Mouse (Mus musculus) heart, embryonic 15.5 days (tissue): Measurements from ENCODE around the gene Herpud1. TPM values are rescaled to one million over a fixed set of nuclear protein-coding genes. Genes with fewer than 3 reads are reported as not detected.

Experiments used
- ATAC-seq: fragments of 200-750 bp; cut with Nextera tagmentation; replicated peaks from 2 replicates; pipeline ENCODE4 v1.8.0; 2017; ENCODE audit warnings: low read depth, moderate TSS enrichment; ENCODE audit not compliant: insufficient number of reproducible peaks, insufficient read depth, low FRiP score
- H3K27ac ChIP-seq: fragments of 300-500 bp; sonication (generic); 2 replicates; pipeline ENCODE4 v1.5.1; 2015; ENCODE audit warnings: mild to moderate bottlenecking, inconsistent platforms
- H3K27me3 ChIP-seq: fragments of 300-500 bp; sonication (generic); 2 replicates; pipeline ENCODE4 v1.6.1; 2015; ENCODE audit warnings: inconsistent platforms
- H3K36me3 ChIP-seq: fragments of 300-500 bp; sonication (generic); 2 replicates; pipeline ENCODE4 v1.6.1; 2015; ENCODE audit warnings: mild to moderate bottlenecking, inconsistent platforms
- H3K4me1 ChIP-seq: fragments of 300-500 bp; sonication (generic); replicated peaks from 2 replicates; pipeline ENCODE4 v1.6.1; 2015; ENCODE audit warnings: inconsistent platforms
- H3K4me2 ChIP-seq: fragments of 300-500 bp; sonication (generic); 2 replicates; pipeline ENCODE4 v1.6.1; 2015; ENCODE audit warnings: inconsistent platforms, mild to moderate bottlenecking, moderate library complexity
- H3K4me3 ChIP-seq: fragments of 300-500 bp; sonication (generic); 2 replicates; pipeline ENCODE4 v1.5.1; 2015; ENCODE audit warnings: mild to moderate bottlenecking, inconsistent platforms
- H3K9ac ChIP-seq: fragments of 300-500 bp; sonication (generic); 2 replicates; pipeline ENCODE4 v1.6.1; 2015; ENCODE audit warnings: mild to moderate bottlenecking, inconsistent platforms
- H3K9me3 ChIP-seq: fragments of 300-500 bp; sonication (generic); replicated peaks from 2 replicates; pipeline ENCODE4 v1.6.1; 2016; ENCODE audit warnings: inconsistent platforms
- WGBS: fragments of 180-500 bp; shearing (Covaris S2); methylation state at CpG from one replicate; pipeline ENCODE4 v1.1.7; 2015; ENCODE audit warnings: mixed read lengths; 5-methylcytosine and 5-hydroxymethylcytosine counted together
- polyA plus RNA-seq: library from polyadenylated mRNA; unstranded; fragments of >200 nt; fragmentation: Nextera tagmentation; extraction: Ambion mirVana; gene quantifications from 2 replicates; pipeline ENCODE4 v1.2.1, GENCODE M21; 2015

Herpud1 gene
- polyA plus RNA-seq, 1 experiment from 2014 or later, result 91.4 TPM

GRCm38 (mm10) chr8:94436112-94436572, 49.9 kb downstream of the Herpud1 start:
- Histone ChIP-seq H3K9me3 (no peaks in the 10 kb centered on the region), H3K4me2 (no peak overlapping the region), H3K4me3 (no peak overlapping the region), H3K9ac (no peak overlapping the region), H3K27me3 (peaks cover 20% of the 10 kb centered on the region), H3K27ac (no peak overlapping the region), H3K4me1 (peaks cover 8% of the 10 kb centered on the region), H3K36me3 (no peaks in the 10 kb centered on the region)
- 87% methylated on average over 5 of the region's 5 CpGs for WGBS
- ATAC-seq, result no peak

- H3K4me1 ChIP-seq, result peaks cover 8% of the 10 kb centered on the region
- H3K4me3 ChIP-seq, result no peak overlapping the region
- 59% methylated on average over 3 of the region's 3 CpGs for WGBS
- H3K9me3 ChIP-seq, result no peaks in the 10 kb centered on the region
- H3K27ac ChIP-seq, result no peak overlapping the region
- no peaks in the 10 kb centered on the region for H3K36me3 ChIP-seq
- ATAC-seq, result no peak
- H3K27me3 ChIP-seq, result peaks cover 20% of the 10 kb centered on the region
- no peak overlapping the region for H3K9ac ChIP-seq
- no peak overlapping the region for H3K4me2 ChIP-seq
Observed at GRCm38 (mm10) chr8:94436900-94437299, 50.7 kb downstream of the Herpud1 start.

GRCm38 (mm10) chr8:94438659-94439058, 52.4 kb downstream of the Herpud1 start:
- Histone ChIP-seq H3K36me3 (no peaks in the 10 kb centered on the region), H3K27ac (no peak overlapping the region), H3K4me3 (no peak overlapping the region), H3K27me3 (peaks cover 13% of the 10 kb centered on the region), H3K9me3 (no peaks in the 10 kb centered on the region), H3K9ac (no peak overlapping the region), H3K4me1 (peaks cover 7% of the 10 kb centered on the region), H3K4me2 (no peak overlapping the region)
- WGBS, result 86% methylated on average over 5 of the region's 5 CpGs
- ATAC-seq, result no peak

- no peak for ATAC-seq
- Histone ChIP-seq H3K4me1 (no peaks in the 10 kb centered on the region), H3K36me3 (no peaks in the 10 kb centered on the region), H3K9me3 (no peaks in the 10 kb centered on the region), H3K27me3 (peaks cover 8% of the 10 kb centered on the region), H3K4me2 (no peak overlapping the region), H3K4me3 (no peak overlapping the region), H3K9ac (no peak overlapping the region), H3K27ac (no peak overlapping the region)
Observed at GRCm38 (mm10) chr8:94439691-94440090, 53.5 kb downstream of the Herpud1 start.

GRCm38 (mm10) chr8:94440389-94440788, 54.2 kb downstream of the Herpud1 start:
- Histone ChIP-seq H3K9me3 (no peaks in the 10 kb centered on the region), H3K4me3 (no peak overlapping the region), H3K9ac (no peak overlapping the region), H3K4me2 (no peak overlapping the region), H3K4me1 (no peaks in the 10 kb centered on the region), H3K27me3 (peaks cover 4% of the 10 kb centered on the region), H3K27ac (no peak overlapping the region), H3K36me3 (no peaks in the 10 kb centered on the region)
- no peak for ATAC-seq
- WGBS, result 80% methylated on average over 1 of the region's 1 CpGs

- Histone ChIP-seq H3K4me3 (no peak overlapping the region), H3K4me2 (no peak overlapping the region), H3K9me3 (no peaks in the 10 kb centered on the region), H3K27me3 (no peaks in the 10 kb centered on the region; the same call in 1 of the 2 replicates), H3K36me3 (no peaks in the 10 kb centered on the region), H3K27ac (no peak overlapping the region), H3K4me1 (no peaks in the 10 kb centered on the region), H3K9ac (no peak overlapping the region)
- no peak for ATAC-seq
- 82% methylated on average over 1 of the region's 1 CpGs for WGBS
Observed at GRCm38 (mm10) chr8:94441686-94442085, 55.4 kb downstream of the Herpud1 start.

- WGBS, result 78% methylated on average over 3 of the region's 3 CpGs
Observed at GRCm38 (mm10) chr8:94443153-94443552, 56.9 kb downstream of the Herpud1 start.

GRCm38 (mm10) chr8:94444480-94444879, 58.2 kb downstream of the Herpud1 start:
- WGBS, result 69% methylated on average over 2 of the region's 2 CpGs
- Histone ChIP-seq H3K9me3 (no peaks in the 10 kb centered on the region), H3K9ac (no peak overlapping the region), H3K27me3 (no peaks in the 10 kb centered on the region; the same call in 1 of the 2 replicates), H3K4me3 (no peak overlapping the region), H3K27ac (no peak overlapping the region), H3K36me3 (no peaks in the 10 kb centered on the region), H3K4me2 (no peak overlapping the region), H3K4me1 (no peaks in the 10 kb centered on the region)
- ATAC-seq, result no peak

More at GRCm38 (mm10) chr8:94443153-94443552, 56.9 kb downstream of the Herpud1 start:
- no peak overlapping the region for H3K4me3 ChIP-seq
- no peak overlapping the region for H3K27ac ChIP-seq
- no peaks in the 10 kb centered on the region for H3K4me1 ChIP-seq
- no peak overlapping the region for H3K4me2 ChIP-seq
- ATAC-seq, result no peak
- H3K9me3 ChIP-seq, result no peaks in the 10 kb centered on the region
- no peak overlapping the region for H3K9ac ChIP-seq
- no peaks in the 10 kb centered on the region for H3K36me3 ChIP-seq
- no peaks in the 10 kb centered on the region; the same call in 1 of the 2 replicates for H3K27me3 ChIP-seq

Other genes with a start within 250 kb of the Herpud1 start
- not detected in 2 replicates for gene Mt4, start 249.2 kb upstream of the Herpud1 start, polyA plus RNA-seq
- gene Mt3, start 233.8 kb upstream of the Herpud1 start, polyA plus RNA-seq, result 56.5 and 69.8 TPM in 2 replicates
- gene Mt2, start 213.8 kb upstream of the Herpud1 start, polyA plus RNA-seq, result 47.8 and 51.2 TPM in 2 replicates
- 432 and 538 TPM in 2 replicates for gene Mt1, start 207.4 kb upstream of the Herpud1 start, polyA plus RNA-seq
- 51.6 and 60.7 TPM in 2 replicates for gene Nup93, start 171.9 kb upstream of the Herpud1 start, polyA plus RNA-seq
- 0.15 and 0.20 TPM in 2 replicates for gene Slc12a3, start 57.2 kb upstream of the Herpud1 start, polyA plus RNA-seq
- 0.28 and 0.53 TPM in 2 replicates for gene Nlrc5, start 47.9 kb downstream of the Herpud1 start, polyA plus RNA-seq
- gene Cpne2, start 146.6 kb downstream of the Herpud1 start, polyA plus RNA-seq, result 5.0 and 6.7 TPM in 2 replicates
- 20.3 and 22.4 TPM in 2 replicates for gene Rspry1, start 215.5 kb downstream of the Herpud1 start, polyA plus RNA-seq
- 33.6 and 35.2 TPM in 2 replicates for gene Fam192a, start 215.6 kb downstream of the Herpud1 start, polyA plus RNA-seq